Mouse (Mus musculus) thymus, adult 2 months (tissue): ENCODE measurements at regions not wholly inside any gene's neighbourhood (a gene's known extent, or its start where the extent isn't known, plus 50 kb on each side); places are given as distances from the start of the nearest gene placed in this dataset.

ENCODE experiments used
- DNase-seq: peaks from one replicate; pipeline ENCODE4 v3.0.0; 2021
- H3K27ac ChIP-seq: fragments of 200-500 bp; 2 replicates; pipeline ENCODE4 v1.5.1; 2012; ENCODE audit warnings: low read length, control low read depth; ENCODE audit not compliant: control insufficient read depth, insufficient read depth
- H3K27me3 ChIP-seq: fragments of 200-500 bp; 2 replicates; pipeline ENCODE4 v1.6.1; 2012; ENCODE audit warnings: mild to moderate bottlenecking, low read length, moderate library complexity, mixed read lengths; ENCODE audit not compliant: control insufficient read depth, insufficient read depth
- H3K36me3 ChIP-seq: fragments of 200-500 bp; 2 replicates; pipeline ENCODE4 v1.6.1; 2012; ENCODE audit warnings: mild to moderate bottlenecking, low read length, moderate library complexity; ENCODE audit not compliant: control insufficient read depth, insufficient read depth
- H3K4me1 ChIP-seq: fragments of 200-500 bp; replicated peaks from 2 replicates; pipeline ENCODE4 v1.6.1; 2012; ENCODE audit warnings: low read length; ENCODE audit not compliant: control insufficient read depth, insufficient read depth
- H3K4me3 ChIP-seq: fragments of 200-500 bp; 2 replicates; pipeline ENCODE4 v1.5.1; 2012; ENCODE audit warnings: mild to moderate bottlenecking, low read length, control low read depth, moderate library complexity; ENCODE audit not compliant: control insufficient read depth, insufficient read depth
- CTCF ChIP-seq: fragments of 200-500 bp; IDR thresholded peaks from 2 replicates; pipeline ENCODE4 v1.5.1; 2012; ENCODE audit warnings: mild to moderate bottlenecking, control low read depth, low read length, moderate library complexity, borderline replicate concordance; ENCODE audit not compliant: control insufficient read depth, poor library complexity, insufficient read depth; ENCODE audit errors: extremely low read depth
- POLR2A ChIP-seq: fragments of 200-500 bp; IDR thresholded peaks from 2 replicates; pipeline ENCODE4 v1.6.1; 2012; ENCODE audit warnings: mild to moderate bottlenecking, low read length, control low read depth, moderate library complexity; ENCODE audit not compliant: control insufficient read depth, poor library complexity, insufficient read depth; ENCODE audit errors: extremely low read depth
- WGBS: fragments of 180-500 bp; shearing (Covaris S2); methylation state at CpG from one replicate; pipeline ENCODE4 v1.1.7; 2018; 5-methylcytosine and 5-hydroxymethylcytosine counted together

GRCm38 (mm10) chr13:93243076-93243475, 50.9 kb upstream of the Tent2 start:
- H3K36me3 ChIP-seq = no peaks in the 10 kb centered on the region
- WGBS = 64% methylated on average over 2 of the region's 2 CpGs
- no peak overlapping the region for H3K4me3 ChIP-seq
- no peaks in the 10 kb centered on the region for H3K4me1 ChIP-seq
- no peaks in the 10 kb centered on the region for H3K27me3 ChIP-seq
- H3K27ac ChIP-seq = no peak overlapping the region
- DNase-seq = peak; percentile 77
- TF ChIP-seq CTCF (no peak), POLR2A (no peak)

GRCm38 (mm10) chr13:93248711-93249110, 50.7 kb upstream of the Homer1 start:
- no peaks in the 10 kb centered on the region for H3K36me3 ChIP-seq
- 41% methylated on average over 4 of the region's 4 CpGs for WGBS

More at GRCm38 (mm10) chr13:93248711-93249110, 50.7 kb upstream of the Homer1 start:
- TF ChIP-seq CTCF = no peak
- no peak for TF ChIP-seq POLR2A
- H3K27me3 ChIP-seq = no peaks in the 10 kb centered on the region
- H3K27ac ChIP-seq = no peak overlapping the region
- no peaks in the 10 kb centered on the region for H3K4me1 ChIP-seq
- DNase-seq = no peak
- no peak overlapping the region for H3K4me3 ChIP-seq
